Mouse (Mus musculus): ENCODE measurements around the gene Esp36. TPM values are rescaled to one million over a fixed set of nuclear protein-coding genes. Genes with fewer than 3 reads are reported as not detected.
"Not testable (repeated sequence)": the region's sequence is repeated elsewhere in the genome, so short reads cannot be mapped to it uniquely, and the experiment has no call there.

Esp36 gene
- not detected in 2 replicates for polyA plus RNA-seq (2012; rRNA removed)

- TF ChIP-seq POLR2A (IDR thresholded peaks at IDR 0.05; ENCODE audit: borderline replicate concordance, extremely low read depth, insufficient read depth, insufficient read length, poor library complexity, severe bottlenecking) = no peak
- no peak for TF ChIP-seq CTCF (IDR thresholded peaks at IDR 0.05; ENCODE audit: borderline replicate concordance, extremely low read depth, insufficient read depth, insufficient read length)
- no peak for DNase-seq (ENCODE audit: low read depth)
Observed at GRCm38 (mm10) chr17:38420085-38420484, at the start of gene Esp36. Gene Esp36 (minus strand): TSS chr17:38420185.

- DNase-seq (ENCODE audit: low read depth) = not testable (repeated sequence)
Observed at GRCm38 (mm10) chr17:38456206-38456605, 36.2 kb upstream of the Esp36 start.

DNA sequence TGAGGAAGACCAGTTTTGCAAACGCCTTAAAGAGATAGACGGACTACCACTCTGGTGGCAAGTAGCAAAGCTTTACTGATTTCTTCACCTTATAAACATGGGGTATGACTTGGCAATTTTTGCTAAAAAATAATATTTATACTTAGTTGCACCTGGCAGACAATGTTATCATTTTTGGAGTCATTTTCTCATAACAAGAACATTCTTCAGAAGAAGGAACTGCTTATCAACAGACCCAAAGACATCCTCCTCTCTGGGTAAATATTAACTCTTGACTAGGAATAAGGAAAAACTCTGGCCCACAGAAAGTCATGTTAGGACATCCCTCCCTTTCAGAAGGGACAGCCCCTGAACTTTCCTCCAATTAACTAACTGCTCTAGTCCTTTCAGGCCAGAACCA, 30.7 kb upstream of the Esp36 start:
- DNase-seq (ENCODE audit: low read depth) = no peak

DNA sequence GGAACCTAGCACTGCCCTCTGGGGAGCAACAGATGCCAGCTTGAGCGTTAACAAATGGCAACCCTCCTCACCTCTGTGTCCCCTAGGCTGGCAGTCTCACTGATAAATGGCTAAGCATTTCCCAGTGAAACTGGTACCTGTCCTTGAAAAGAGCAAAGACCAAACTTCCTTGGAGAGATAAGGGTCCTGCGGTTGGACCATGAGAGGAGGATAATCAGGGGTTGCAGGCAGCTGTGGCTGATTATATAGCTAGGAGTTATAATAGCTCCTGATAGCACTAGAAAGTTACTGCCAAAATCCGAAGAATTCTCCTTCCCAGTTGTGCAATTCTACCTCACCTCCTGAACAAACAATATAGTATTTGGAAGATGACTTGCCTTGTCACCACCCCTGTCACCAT, 13.8 kb downstream of the Esp36 start:
- DNase-seq (ENCODE audit: low read depth) = no peak
- no peak for TF ChIP-seq POLR2A (IDR thresholded peaks at IDR 0.05; ENCODE audit: borderline replicate concordance, extremely low read depth, insufficient read depth, insufficient read length, poor library complexity, severe bottlenecking)
- no peak for TF ChIP-seq CTCF (IDR thresholded peaks at IDR 0.05; ENCODE audit: borderline replicate concordance, extremely low read depth, insufficient read depth, insufficient read length)

More for the DNA sequence above, 30.7 kb upstream of the Esp36 start:
- TF ChIP-seq CTCF (IDR thresholded peaks at IDR 0.05; ENCODE audit: borderline replicate concordance, extremely low read depth, insufficient read depth, insufficient read length) = no peak
- TF ChIP-seq POLR2A (IDR thresholded peaks at IDR 0.05; ENCODE audit: borderline replicate concordance, extremely low read depth, insufficient read depth, insufficient read length, poor library complexity, severe bottlenecking) = no peak

DNA sequence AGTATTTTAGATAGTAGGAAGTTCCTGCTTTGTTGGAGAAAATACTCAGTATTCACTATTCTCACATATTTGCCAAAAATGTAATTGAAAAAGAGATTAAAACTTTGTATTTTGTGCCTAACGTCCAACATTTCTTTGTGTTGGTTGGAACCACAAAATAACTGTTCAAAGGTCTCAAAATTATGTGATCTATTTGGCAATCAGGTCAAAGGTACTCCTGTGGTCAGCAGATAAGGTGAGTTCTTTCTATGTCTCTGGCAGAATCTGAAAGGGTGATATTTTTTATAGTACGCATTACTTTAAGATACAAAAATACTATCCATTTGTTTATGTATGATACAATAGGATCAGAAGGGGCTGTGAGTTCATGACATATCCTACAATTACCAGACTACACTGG, 28.2 kb downstream of the Esp36 start:
- TF ChIP-seq CTCF (IDR thresholded peaks at IDR 0.05; ENCODE audit: borderline replicate concordance, extremely low read depth, insufficient read depth, insufficient read length) = no peak
- TF ChIP-seq POLR2A (IDR thresholded peaks at IDR 0.05; ENCODE audit: borderline replicate concordance, extremely low read depth, insufficient read depth, insufficient read length, poor library complexity, severe bottlenecking) = no peak
- no peak for DNase-seq (ENCODE audit: low read depth)

Other genes starting within 250 kb of the Esp36 start
- gene Olfr134, start 248.8 kb downstream of the Esp36 start, polyA plus RNA-seq (2012; rRNA removed) = not detected in 2 replicates
- gene Olfr135, start 215.8 kb downstream of the Esp36 start, polyA plus RNA-seq (2012; rRNA removed) = not detected in 2 replicates
- not detected in 2 replicates for gene Olfr138, start 159.2 kb downstream of the Esp36 start, polyA plus RNA-seq (2012; rRNA removed)
- gene Olfr137, start 112.6 kb downstream of the Esp36 start, polyA plus RNA-seq (2012; rRNA removed) = not detected in 2 replicates
- gene Olfr136, start 90.4 kb downstream of the Esp36 start, polyA plus RNA-seq (2012; rRNA removed) = not detected in 2 replicates
- gene Esp34, start 134.0 kb upstream of the Esp36 start, polyA plus RNA-seq (2012; rRNA removed) = not detected in 2 replicates
- gene Esp31, start 219.3 kb upstream of the Esp36 start, polyA plus RNA-seq (2012; rRNA removed) = not detected in 2 replicates

All from brain, embryonic 14.5 days (tissue).